Mouse (Mus musculus): Measurements from ENCODE around the gene Palb2. TPM values are rescaled to one million over a fixed set of nuclear protein-coding genes. Genes with fewer than 3 reads are reported as not detected.

The Palb2 gene
- total RNA-seq (2015; ENCODE audit: low replicate concordance), result 15.1 and 27.0 TPM in 2 replicates
- total RNA-seq (2017; ENCODE audit: low replicate concordance), result 28.4 and 30.3 TPM in 2 replicates

GRCm38 (mm10) chr7:122132497-122133337, at the start of gene Palb2, which contains the start of gene Dctn5:
TSS of gene Palb2 (minus strand) at chr7:122132985.
TSS of gene Dctn5 (plus strand) at chr7:122133041.
- ATAC-seq (replicated peaks; ENCODE audit: low FRiP score, poor library complexity, severe bottlenecking), result peak; percentile 97

DNA sequence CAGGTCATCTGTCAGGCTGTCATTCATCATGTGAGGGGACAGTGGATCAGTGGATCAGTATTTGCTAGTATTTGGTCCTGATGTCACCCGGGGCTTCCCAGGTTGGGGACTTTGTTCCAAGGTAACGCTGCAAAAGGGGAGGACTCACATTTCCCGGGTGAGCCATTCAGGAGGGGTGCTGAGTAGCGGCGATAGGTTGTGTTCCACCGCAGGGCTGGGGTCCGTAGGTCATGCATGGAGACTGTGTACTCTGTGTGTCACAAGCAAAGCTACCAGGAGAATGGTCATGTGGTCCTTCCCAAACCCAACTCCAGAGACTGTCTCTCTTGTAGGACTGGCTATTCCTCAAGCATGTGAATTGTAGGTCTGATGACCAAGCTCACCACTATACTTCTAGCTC, 47.9 kb upstream of the Palb2 start:
- no peak for ATAC-seq (replicated peaks; ENCODE audit: low FRiP score, poor library complexity, severe bottlenecking)

DNA sequence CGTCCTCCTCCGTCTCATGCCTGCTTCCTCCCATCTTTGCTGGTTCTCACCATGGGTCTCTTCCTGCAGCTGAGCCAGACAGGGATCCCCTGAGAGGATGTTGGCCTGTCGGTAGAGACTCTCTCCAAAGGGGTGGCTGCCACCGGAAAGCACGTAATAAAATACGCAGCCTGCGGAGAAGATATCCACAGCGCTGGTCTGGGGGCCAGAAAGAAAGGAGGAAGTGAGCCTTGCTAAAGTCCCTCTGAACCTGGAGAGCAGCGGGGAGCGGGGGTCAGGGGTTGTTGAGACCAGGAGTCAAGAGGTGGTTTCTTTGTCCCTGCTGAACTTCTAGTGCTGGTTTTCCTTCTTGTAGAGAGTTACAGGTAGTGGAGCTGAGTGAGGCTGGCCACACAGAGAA, 38.8 kb upstream of the Palb2 start:
- ATAC-seq (replicated peaks; ENCODE audit: low FRiP score, poor library complexity, severe bottlenecking), result no peak

- no peak for ATAC-seq (replicated peaks; ENCODE audit: low FRiP score, poor library complexity, severe bottlenecking)
These were observed 37.9 kb upstream of the Palb2 start for GRCm38 (mm10) chr7:122170705-122171104.

DNA sequence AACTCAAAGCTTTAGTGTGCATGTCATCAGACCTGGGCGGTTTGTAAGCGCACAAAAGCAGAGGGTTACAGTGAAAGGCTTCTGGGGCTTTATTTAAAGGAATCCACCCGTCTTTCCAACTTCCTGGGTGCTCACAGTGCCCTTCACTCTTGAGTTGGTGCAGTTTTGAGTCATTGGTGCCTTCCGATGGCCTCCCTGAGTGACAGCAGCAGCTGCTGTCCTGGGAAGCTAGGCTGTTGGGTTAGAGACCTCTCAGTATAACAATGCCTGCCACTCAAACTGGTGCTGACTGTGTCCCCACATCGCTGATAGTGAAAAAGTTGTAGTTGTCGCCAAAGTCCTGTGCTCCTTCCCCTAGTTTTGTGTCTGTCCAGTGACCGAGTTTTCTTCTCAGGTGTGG, 34.4 kb upstream of the Palb2 start:
- no peak for ATAC-seq (replicated peaks; ENCODE audit: low FRiP score, poor library complexity, severe bottlenecking)

GRCm38 (mm10) chr7:122163766-122164165, 31.0 kb upstream of the Palb2 start:
- ATAC-seq (replicated peaks; ENCODE audit: low FRiP score, poor library complexity, severe bottlenecking), result no peak

- ATAC-seq (replicated peaks; ENCODE audit: low FRiP score, poor library complexity, severe bottlenecking), result no peak
These were observed 27.3 kb upstream of the Palb2 start for GRCm38 (mm10) chr7:122160037-122160436.

GRCm38 (mm10) chr7:122158915-122159902, 26.4 kb upstream of the Palb2 start, which contains the start of gene Plk1:
TSS of gene Plk1 (plus strand) at chr7:122159439.
- peak; percentile 87 for ATAC-seq (replicated peaks; ENCODE audit: low FRiP score, poor library complexity, severe bottlenecking)

- ATAC-seq (replicated peaks; ENCODE audit: low FRiP score, poor library complexity, severe bottlenecking), result no peak; the same call in 1 of the 2 replicates
These were observed 25.7 kb upstream of the Palb2 start for GRCm38 (mm10) chr7:122158488-122158887.

GRCm38 (mm10) chr7:122152473-122152872, 19.7 kb upstream of the Palb2 start:
- ATAC-seq (replicated peaks; ENCODE audit: low FRiP score, poor library complexity, severe bottlenecking), result no peak

DNA sequence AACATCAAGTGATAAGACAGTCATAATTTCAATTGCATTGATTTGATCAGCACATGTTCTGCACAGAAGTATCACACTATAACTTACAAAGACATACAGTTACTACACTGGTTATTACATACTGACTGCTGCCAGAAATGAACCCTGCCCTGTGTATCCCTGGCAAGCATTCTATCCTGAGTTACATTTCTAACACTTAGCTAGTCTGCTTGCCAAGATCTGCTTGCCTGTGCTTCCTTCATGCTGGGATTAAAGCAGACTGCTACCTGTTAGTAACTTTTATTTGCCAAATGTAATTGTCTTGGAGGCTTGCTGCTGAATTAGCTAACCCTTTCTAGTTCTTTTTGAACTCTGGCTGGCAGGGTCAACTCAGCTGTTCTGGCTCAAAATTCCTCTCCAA, 8.2 kb upstream of the Palb2 start:
- ATAC-seq (replicated peaks; ENCODE audit: low FRiP score, poor library complexity, severe bottlenecking), result no peak

- ATAC-seq (replicated peaks; ENCODE audit: low FRiP score, poor library complexity, severe bottlenecking), result no peak
These were observed 5.4 kb upstream of the Palb2 start for GRCm38 (mm10) chr7:122138190-122138589.

DNA sequence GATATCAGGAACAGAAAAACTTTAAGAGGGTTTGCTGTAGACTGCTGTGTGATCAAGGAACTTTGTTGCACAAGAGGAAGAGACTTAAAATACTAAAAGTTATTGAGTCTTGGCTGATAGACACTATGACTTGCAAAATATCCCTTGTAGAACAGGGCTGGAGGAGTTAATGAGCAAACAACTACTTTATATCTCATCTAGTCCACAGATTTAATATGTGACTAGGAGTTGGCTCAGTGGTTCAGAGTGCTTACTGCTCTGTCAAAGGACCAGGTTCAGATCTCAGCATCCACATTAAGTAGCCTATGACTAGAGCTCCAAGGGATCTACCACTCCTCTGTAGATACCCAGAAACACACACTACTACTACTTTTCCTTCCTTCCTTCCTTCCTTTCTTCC, 4.3 kb upstream of the Palb2 start:
- ATAC-seq (replicated peaks; ENCODE audit: low FRiP score, poor library complexity, severe bottlenecking), result no peak

GRCm38 (mm10) chr7:122135070-122135469, 2.3 kb upstream of the Palb2 start:
- ATAC-seq (replicated peaks; ENCODE audit: low FRiP score, poor library complexity, severe bottlenecking), result no peak

DNA sequence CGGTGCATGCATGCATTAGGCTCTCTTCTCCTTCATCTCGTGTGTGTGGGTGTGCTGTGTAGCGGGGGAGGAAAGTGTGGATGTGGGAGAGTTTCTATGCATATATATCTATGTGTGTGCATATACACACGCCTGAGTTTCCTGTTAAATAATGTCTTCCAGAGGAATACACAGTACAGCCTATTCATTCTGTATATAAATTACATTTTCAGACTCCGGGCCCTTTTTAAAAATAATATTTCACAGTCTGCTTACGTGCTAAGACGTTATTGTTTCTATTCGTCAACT, 497 bp upstream of the Palb2 start:
- no peak for ATAC-seq (replicated peaks; ENCODE audit: low FRiP score, poor library complexity, severe bottlenecking)

GRCm38 (mm10) chr7:122131834-122132233, 951 bp downstream of the Palb2 start:
- ATAC-seq (replicated peaks; ENCODE audit: low FRiP score, poor library complexity, severe bottlenecking), result no peak

- ATAC-seq (replicated peaks; ENCODE audit: low FRiP score, poor library complexity, severe bottlenecking), result no peak
These were observed 5.8 kb downstream of the Palb2 start for GRCm38 (mm10) chr7:122126946-122127345.

DNA sequence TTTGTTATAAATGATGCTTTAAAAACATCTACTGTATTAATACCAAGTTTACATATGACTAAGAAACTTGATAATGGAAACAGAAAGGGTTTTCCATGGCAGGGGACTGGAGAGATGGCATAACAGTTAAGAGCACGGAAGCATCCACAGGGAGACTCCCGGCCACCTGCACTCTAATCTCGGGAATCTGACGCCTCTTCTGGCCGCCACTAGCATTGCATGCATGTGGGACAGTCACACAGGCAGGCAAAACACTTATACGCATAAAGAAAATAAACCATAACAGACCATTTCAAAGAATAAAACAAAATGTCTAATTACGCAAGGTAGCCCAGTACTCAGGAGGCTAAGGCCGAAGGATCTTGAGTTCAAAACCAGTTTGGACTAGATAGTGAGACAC, 7.1 kb downstream of the Palb2 start:
- ATAC-seq (replicated peaks; ENCODE audit: low FRiP score, poor library complexity, severe bottlenecking), result no peak

GRCm38 (mm10) chr7:122123518-122123917, 9.3 kb downstream of the Palb2 start:
- ATAC-seq (replicated peaks; ENCODE audit: low FRiP score, poor library complexity, severe bottlenecking), result no peak

DNA sequence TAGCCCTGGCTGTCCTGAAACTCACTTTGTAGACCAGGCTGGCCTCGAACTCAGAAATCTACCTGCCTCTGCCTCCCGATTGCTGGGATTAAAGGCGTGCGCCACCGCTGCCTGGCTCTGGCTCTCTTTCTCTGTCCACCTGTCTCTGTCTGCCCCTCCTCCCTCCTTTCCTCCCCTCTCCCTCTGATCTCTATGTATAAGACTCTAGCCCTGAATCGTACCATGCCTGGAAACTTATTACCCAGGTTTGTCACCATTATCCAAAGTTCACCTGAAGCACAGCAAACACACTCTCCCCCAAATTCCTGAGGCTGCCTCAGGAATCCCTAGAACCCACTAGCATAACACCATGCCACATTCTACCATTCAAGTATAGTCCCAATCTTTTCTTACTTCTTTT, 24.6 kb downstream of the Palb2 start:
- no peak for ATAC-seq (replicated peaks; ENCODE audit: low FRiP score, poor library complexity, severe bottlenecking)
